Mouse (Mus musculus) liver, embryonic 11.5 days (tissue): Measurements from ENCODE around the gene Tmem86b. TPM values are rescaled to one million over a fixed set of nuclear protein-coding genes. Genes with fewer than 3 reads are reported as not detected.

Experiments
- ATAC-seq: fragments of 200-750 bp; cut with Nextera tagmentation; replicated peaks from 2 replicates; pipeline ENCODE4 v1.8.0; 2017; ENCODE audit warnings: moderate number of reproducible peaks, mild to moderate bottlenecking, moderate TSS enrichment, moderate library complexity; ENCODE audit not compliant: low FRiP score
- DNase-seq: peaks from one replicate; pipeline ENCODE4 v3.0.0-alpha.2; 2017; ENCODE audit warnings: low spot score
- H3K27ac ChIP-seq: fragments of 300-500 bp; sonication (generic); 2 replicates; pipeline ENCODE4 v1.5.1; 2014; ENCODE audit warnings: mild to moderate bottlenecking, low read depth, low read length, control low read depth
- H3K27me3 ChIP-seq: fragments of 300-500 bp; sonication (generic); replicated peaks from 2 replicates; pipeline ENCODE4 v1.6.1; 2014; ENCODE audit warnings: low read length, mixed read lengths; ENCODE audit not compliant: control insufficient read depth, insufficient read depth
- H3K36me3 ChIP-seq: fragments of 300-500 bp; sonication (generic); 2 replicates; pipeline ENCODE4 v1.6.1; 2014; ENCODE audit warnings: mild to moderate bottlenecking, low read length, moderate library complexity, mixed read lengths; ENCODE audit not compliant: control insufficient read depth, insufficient read depth
- H3K4me1 ChIP-seq: fragments of 300-500 bp; sonication (generic); replicated peaks from 2 replicates; pipeline ENCODE4 v1.6.1; 2014; ENCODE audit warnings: low read length, mixed read lengths; ENCODE audit not compliant: control insufficient read depth, insufficient read depth
- H3K4me2 ChIP-seq: fragments of 300-500 bp; sonication (generic); 2 replicates; pipeline ENCODE4 v1.6.1; 2014; ENCODE audit warnings: mild to moderate bottlenecking, control low read depth, moderate library complexity
- H3K4me3 ChIP-seq: fragments of 300-500 bp; sonication (generic); 2 replicates; pipeline ENCODE4 v1.5.1; 2014; ENCODE audit warnings: low read depth, low read length, control low read depth
- H3K9ac ChIP-seq: fragments of 300-500 bp; sonication (generic); 2 replicates; pipeline ENCODE4 v1.6.1; 2014; ENCODE audit warnings: low read depth, low read length, control low read depth
- H3K9me3 ChIP-seq: fragments of 300-500 bp; sonication (generic); 2 replicates; pipeline ENCODE4 v1.6.1; 2016; ENCODE audit warnings: low read length, inconsistent platforms, mixed read lengths; ENCODE audit not compliant: control insufficient read depth
- WGBS: fragments of 180-500 bp; shearing (Covaris S2); extraction: QIAGEN DNeasy Blood & Tissue Kit; methylation state at CpG from one replicate; pipeline ENCODE4 v1.1.7; 2014; 5-methylcytosine and 5-hydroxymethylcytosine counted together
- polyA plus RNA-seq: library from polyadenylated mRNA; unstranded; fragments of >200 nt; fragmentation: Nextera tagmentation; extraction: Ambion mirVana; gene quantifications from 2 replicates; pipeline ENCODE4 v1.2.1, GENCODE M21; 2014

Tmem86b gene
- polyA plus RNA-seq, 1 experiment from 2014 or later = 18.0 TPM

DNA sequence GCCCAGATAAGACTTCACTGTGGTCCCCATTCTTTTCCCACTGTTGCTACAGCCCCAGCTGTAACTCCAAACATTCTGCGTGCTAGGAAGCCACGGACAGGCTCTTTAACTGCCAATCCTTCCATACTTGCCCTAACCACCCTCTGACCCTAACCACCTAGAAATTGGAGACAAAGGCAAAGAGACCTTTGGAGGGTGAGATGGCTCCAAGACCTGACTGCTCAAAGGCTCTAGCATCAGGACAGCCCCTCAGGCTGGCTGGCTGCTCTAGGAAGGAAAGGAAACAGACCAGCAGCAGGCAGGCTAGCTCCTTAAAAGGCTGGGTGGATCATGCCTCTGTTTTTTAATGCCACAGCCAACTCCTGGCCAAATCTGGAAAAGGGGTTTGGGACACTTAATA lies 23.0 kb upstream of the Tmem86b start:
- H3K27ac ChIP-seq = peak overlapping the region; percentile 57; the same call in 1 of the 2 replicates
- peak overlapping the region; percentile 56 for H3K4me2 ChIP-seq
- H3K4me1 ChIP-seq = peaks cover 45% of the 10 kb centered on the region
- WGBS = 54% methylated on average over 2 of the region's 2 CpGs
- DNase-seq (no peak), ATAC-seq (no peak)
- no peaks in the 10 kb centered on the region for H3K27me3 ChIP-seq
- H3K4me3 ChIP-seq = no peak overlapping the region
- peaks cover 11% of the 10 kb centered on the region for H3K36me3 ChIP-seq
- no peaks in the 10 kb centered on the region for H3K9me3 ChIP-seq
- peak overlapping the region; percentile 49 for H3K9ac ChIP-seq

DNA sequence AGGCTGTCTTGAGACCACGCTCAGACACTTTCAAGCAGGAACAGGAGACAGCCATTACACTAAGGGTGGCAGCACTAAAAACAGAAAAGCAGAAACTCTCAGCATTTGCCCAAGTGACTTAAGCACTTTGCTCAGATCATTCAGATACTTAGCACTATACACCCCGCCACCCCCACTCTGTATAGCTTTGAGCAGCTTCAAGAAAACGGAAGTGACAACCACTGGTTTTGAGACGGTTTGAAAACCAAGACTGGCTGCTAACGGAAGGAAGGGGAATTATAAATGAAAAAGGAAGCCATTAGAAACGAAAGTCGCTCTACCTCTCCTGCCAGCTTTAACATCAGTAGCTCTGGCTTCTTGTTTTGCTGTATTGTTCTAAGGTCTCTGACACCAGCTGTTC lies 22.6 kb upstream of the Tmem86b start:
- Histone ChIP-seq H3K4me1 (peaks cover 45% of the 10 kb centered on the region), H3K4me3 (no peak overlapping the region), H3K27ac (peak overlapping the region; percentile 57; the same call in 1 of the 2 replicates), H3K36me3 (peaks cover 11% of the 10 kb centered on the region), H3K27me3 (no peaks in the 10 kb centered on the region), H3K4me2 (peak overlapping the region; percentile 56), H3K9ac (peak overlapping the region; percentile 49), H3K9me3 (no peaks in the 10 kb centered on the region)
- no peak for ATAC-seq
- 48% methylated on average over 7 of the region's 7 CpGs for WGBS
- DNase-seq = no peak

- 66% methylated on average over 5 of the region's 5 CpGs for WGBS
- Histone ChIP-seq H3K36me3 (peaks cover 11% of the 10 kb centered on the region), H3K27me3 (no peaks in the 10 kb centered on the region), H3K9ac (peak overlapping the region; percentile 20; the same call in 1 of the 2 replicates), H3K4me2 (peak overlapping the region; percentile 56), H3K4me3 (no peak overlapping the region), H3K4me1 (peaks cover 45% of the 10 kb centered on the region), H3K9me3 (no peaks in the 10 kb centered on the region), H3K27ac (peak overlapping the region; percentile 53; the same call in 1 of the 2 replicates)
- ATAC-seq (no peak), DNase-seq (no peak)
Measured at GRCm38 (mm10) chr7:4653351-4653750, 22.1 kb upstream of the Tmem86b start.

DNA sequence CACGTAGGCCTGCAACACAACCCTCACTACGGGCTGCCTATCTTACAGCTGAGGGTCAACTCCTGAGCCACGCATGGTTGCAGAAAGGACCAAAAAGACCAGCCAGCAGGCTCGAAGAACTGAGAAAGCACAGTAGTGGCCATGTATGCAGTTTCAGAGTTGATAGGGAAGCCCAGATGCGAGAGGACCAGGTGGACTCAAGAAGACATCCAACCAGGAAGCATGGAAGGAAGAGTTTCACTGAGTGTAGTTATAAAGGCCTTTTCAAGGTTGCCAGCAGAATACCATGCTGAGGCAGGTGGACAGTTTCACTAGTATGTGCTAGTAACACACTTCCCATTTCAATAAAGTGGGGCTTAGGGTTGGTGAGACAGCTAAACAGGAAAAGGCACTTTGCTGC lies 21.5 kb upstream of the Tmem86b start:
- Histone ChIP-seq H3K27me3 (no peaks in the 10 kb centered on the region), H3K4me2 (no peak overlapping the region), H3K9ac (no peak overlapping the region), H3K9me3 (no peaks in the 10 kb centered on the region), H3K27ac (no peak overlapping the region; the same call in 1 of the 2 replicates), H3K4me1 (peaks cover 49% of the 10 kb centered on the region), H3K36me3 (peaks cover 11% of the 10 kb centered on the region), H3K4me3 (no peak overlapping the region)
- DNase-seq (no peak), ATAC-seq (no peak)
- 70% methylated on average over 5 of the region's 5 CpGs for WGBS

GRCm38 (mm10) chr7:4651581-4651980 lies 20.4 kb upstream of the Tmem86b start:
- ATAC-seq (no peak), DNase-seq (no peak)
- Histone ChIP-seq H3K27ac (no peak overlapping the region), H3K27me3 (no peaks in the 10 kb centered on the region), H3K4me1 (peaks cover 45% of the 10 kb centered on the region), H3K36me3 (peaks cover 18% of the 10 kb centered on the region), H3K4me3 (no peak overlapping the region), H3K9ac (no peak overlapping the region), H3K9me3 (no peaks in the 10 kb centered on the region), H3K4me2 (no peak overlapping the region)
- 68% methylated on average over 8 of the region's 8 CpGs for WGBS

- no peak for DNase-seq
- H3K27me3 ChIP-seq = no peaks in the 10 kb centered on the region
- H3K36me3 ChIP-seq = peaks cover 36% of the 10 kb centered on the region
- no peak for ATAC-seq
- 0 out of 2 replicates have a peak overlapping the region, but pooled peaks have one; percentile 40 for H3K9ac ChIP-seq
- H3K4me2 ChIP-seq = no peak overlapping the region
- no peak overlapping the region; the same call in 1 of the 2 replicates for H3K27ac ChIP-seq
- peaks cover 32% of the 10 kb centered on the region for H3K4me1 ChIP-seq
- WGBS = 87% methylated on average over 2 of the region's 2 CpGs
- H3K9me3 ChIP-seq = no peaks in the 10 kb centered on the region
- no peak overlapping the region for H3K4me3 ChIP-seq
Measured at GRCm38 (mm10) chr7:4647992-4648391, 16.8 kb upstream of the Tmem86b start.

GRCm38 (mm10) chr7:4647291-4647690 lies 16.1 kb upstream of the Tmem86b start:
- H3K27ac ChIP-seq = peak overlapping the region; percentile 25; the same call in 1 of the 2 replicates
- H3K4me1 ChIP-seq = peaks cover 26% of the 10 kb centered on the region
- H3K9me3 ChIP-seq = no peaks in the 10 kb centered on the region
- H3K4me3 ChIP-seq = no peak overlapping the region
- H3K9ac ChIP-seq = peak overlapping the region; percentile 14; the same call in 1 of the 2 replicates
- H3K36me3 ChIP-seq = peaks cover 37% of the 10 kb centered on the region
- H3K4me2 ChIP-seq = no peak overlapping the region
- no peaks in the 10 kb centered on the region for H3K27me3 ChIP-seq
- WGBS = 47% methylated on average over 6 of the region's 6 CpGs
- ATAC-seq = peak; percentile 56; the same call in 1 of the 2 replicates
- no peak for DNase-seq

DNA sequence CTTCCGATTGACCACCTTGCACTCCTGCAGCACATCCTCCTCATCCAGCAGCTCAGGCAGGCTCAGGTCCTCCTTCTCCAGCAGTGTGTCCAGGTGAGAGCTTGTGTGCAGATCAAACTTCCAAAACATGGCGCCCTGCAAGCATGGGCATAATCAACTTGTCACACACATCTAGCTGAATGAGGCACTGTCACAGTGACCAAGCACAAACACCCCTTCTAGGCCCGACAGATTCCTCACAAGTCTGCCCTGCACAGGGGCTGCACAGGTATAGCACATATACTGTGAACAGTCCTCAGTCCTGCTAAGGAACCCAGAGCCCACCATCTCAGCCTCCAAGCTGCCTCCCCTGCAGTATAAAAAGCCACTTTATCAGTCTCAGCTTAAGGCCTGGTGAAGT lies 15.6 kb upstream of the Tmem86b start:
- Histone ChIP-seq H3K9ac (peak overlapping the region; percentile 14; the same call in 1 of the 2 replicates), H3K4me2 (no peak overlapping the region), H3K27me3 (no peaks in the 10 kb centered on the region), H3K27ac (no peak overlapping the region; the same call in 1 of the 2 replicates), H3K4me1 (peaks cover 24% of the 10 kb centered on the region), H3K9me3 (no peaks in the 10 kb centered on the region), H3K36me3 (peaks cover 41% of the 10 kb centered on the region), H3K4me3 (no peak overlapping the region)
- WGBS = 86% methylated on average over 3 of the region's 3 CpGs
- ATAC-seq (no peak), DNase-seq (no peak)

DNA sequence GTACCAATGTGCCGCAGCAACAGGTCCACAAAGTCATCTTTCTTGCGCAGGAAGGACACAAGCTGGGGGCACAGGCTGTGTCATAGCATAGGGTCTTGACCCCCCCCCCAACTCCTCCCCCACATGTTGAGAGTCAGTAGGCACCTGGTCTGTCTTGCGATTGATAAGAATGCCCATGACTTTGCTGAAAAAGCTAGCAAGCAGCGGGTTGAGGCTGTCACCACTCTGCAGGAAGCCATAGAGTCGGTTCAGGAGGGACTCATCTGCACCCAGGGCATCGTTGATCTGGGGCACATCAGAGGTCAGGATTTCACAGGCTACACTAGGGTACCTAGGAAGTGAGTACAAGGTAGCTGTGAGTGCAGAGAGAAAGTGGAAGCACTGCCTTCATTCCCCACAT lies 12.0 kb upstream of the Tmem86b start:
- H3K27me3 ChIP-seq = no peaks in the 10 kb centered on the region
- no peaks in the 10 kb centered on the region for H3K9me3 ChIP-seq
- peaks cover 59% of the 10 kb centered on the region for H3K36me3 ChIP-seq
- H3K4me2 ChIP-seq = no peak overlapping the region
- peaks cover 23% of the 10 kb centered on the region for H3K4me1 ChIP-seq
- ATAC-seq (peak; percentile 32; the same call in 1 of the 2 replicates), DNase-seq (no peak)
- WGBS = 59% methylated on average over 6 of the region's 6 CpGs
- no peak overlapping the region for H3K4me3 ChIP-seq
- no peak overlapping the region for H3K9ac ChIP-seq
- H3K27ac ChIP-seq = 0 out of 2 replicates have a peak overlapping the region, but pooled peaks have one; percentile 9
